In genomic region chr9:41973775-41974657, GRCm38 (mm10) we compare ENCODE assay signal across 9 mouse cellular contexts.
DNase-seq lines count a peak whose midpoint lies in the region; ATAC-seq lines count a peak whose summit lies in the region.
"Had no signal": no experiment of that assay in that cellular context is flagged by ENCODE, and none has a peak within 500 bp of the region (broad histone marks: within the 10 kb centered on the region; RNA-seq: fewer than 3 reads in every experiment).

No protein-coding gene starts in this region.

- DNase-seq in urinary bladder, postnatal 14 days (ENCODE audit: low spot score), result peak; percentile 35
- no peak for DNase-seq in urinary bladder, postnatal 10 days (ENCODE audit: low spot score)
- peak; percentile 52 for DNase-seq in cerebellum, adult 8-10 months
- peak; percentile 56 for DNase-seq in forelimb bud, embryonic 11.5 days (ENCODE audit: low read depth, low spot score)
- DNase-seq in kidney, postnatal 4 days, result peak; percentile 75 to 78
- DNase-seq in right cerebral cortex, postnatal 10 days (ENCODE audit: low spot score in 2 of 2), result peak; percentile 87 to 91
- DNase-seq in spleen, postnatal 4 days (ENCODE audit: low spot score in 2 of 2), result no peak

- peak; percentile 41; the same call in 1 of the 2 replicates for ATAC-seq in lung, embryonic 16.5 days (ENCODE audit: low read depth)

- H3K27me3 ChIP-seq in lung, embryonic 16.5 days (ENCODE audit: control insufficient read depth, insufficient read depth, low read depth, low read length), result no peaks in the 10 kb centered on the region
- H3K27me3 ChIP-seq: stomach, embryonic 15.5 days had no signal

- no peaks in the 10 kb centered on the region for H3K4me1 ChIP-seq in lung, embryonic 16.5 days (replicated peaks; ENCODE audit: control insufficient read depth, insufficient read depth, low read length)
- H3K4me1 ChIP-seq: stomach, embryonic 15.5 days had no signal

- WGBS in lung, embryonic 16.5 days, result 72% methylated on average over 25 of the region's 25 CpGs

- no peak overlapping the region for H3K9ac ChIP-seq in lung, embryonic 16.5 days (ENCODE audit: low read length)
- H3K9ac ChIP-seq: stomach, embryonic 15.5 days had no signal

- H3K36me3 ChIP-seq in lung, embryonic 16.5 days (ENCODE audit: control insufficient read depth, insufficient read depth, low read length), result peaks cover 10% of the 10 kb centered on the region

- H3K4me2 ChIP-seq in lung, embryonic 16.5 days (ENCODE audit: low read depth, low read length), result no peak overlapping the region
- H3K4me2 ChIP-seq: stomach, embryonic 15.5 days had no signal

- H3K4me3 ChIP-seq in lung, embryonic 16.5 days (ENCODE audit: low read length), result no peak overlapping the region
- H3K4me3 ChIP-seq: stomach, embryonic 15.5 days had no signal

- no peak overlapping the region for H3K27ac ChIP-seq in lung, embryonic 16.5 days (ENCODE audit: low read length)
- H3K27ac ChIP-seq: stomach, embryonic 15.5 days had no signal

- no peaks in the 10 kb centered on the region for H3K9me3 ChIP-seq in lung, embryonic 16.5 days (ENCODE audit: control insufficient read depth, low read length)
- H3K9me3 ChIP-seq: stomach, embryonic 15.5 days had no signal

Comparison
In these comparisons a context has a peak if more than half of its experiments do, and no peak if none do; other contexts are left out.
1. DNase-seq: peak in urinary bladder, postnatal 14 days (single experiment), cerebellum, adult 8-10 months (single experiment), forelimb bud, embryonic 11.5 days (single experiment), kidney, postnatal 4 days (2 of 2) and right cerebral cortex, postnatal 10 days (2 of 2); none in urinary bladder, postnatal 10 days (single experiment) and spleen, postnatal 4 days (0 of 2).